Mouse (Mus musculus): ENCODE measurements around the gene 1700034I23Rik. TPM values are rescaled to one million over a fixed set of nuclear protein-coding genes. Genes with fewer than 3 reads are reported as not detected.

Gene 1700034I23Rik
- not detected for polyA plus RNA-seq (2014; fragmentation: Illumina TruSeq; extraction: RNeasy Lipid Tissue Mini Kit (QIAGEN cat#74804))

DNA sequence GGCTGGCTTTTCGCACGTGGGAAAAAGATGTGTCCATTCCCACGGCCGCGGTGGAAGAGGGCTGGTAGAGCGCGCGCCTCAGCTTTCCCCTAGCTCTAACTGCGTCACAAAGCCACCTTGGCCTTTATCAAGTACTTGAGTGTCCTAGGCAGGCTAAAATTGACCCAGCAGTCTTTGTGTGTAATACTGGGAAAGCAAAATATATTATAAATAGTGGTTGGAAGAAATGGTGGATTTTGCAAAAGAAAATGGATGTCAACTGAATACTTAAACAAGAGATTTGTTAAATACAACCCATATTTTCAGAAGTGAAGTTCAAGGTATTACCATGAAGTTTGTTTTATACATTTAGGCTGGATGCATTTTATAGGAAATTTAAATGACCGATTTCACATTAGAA is at the start of gene 1700034I23Rik:
1700034I23Rik (minus strand) TSS at position 101 of the 400 bp plus-strand sequence.

GRCm38 (mm10) chr3:40949170-40949902 is 47.0 kb upstream of the 1700034I23Rik start, which contains the start of gene Larp1b:
TSS of gene Larp1b (plus strand) at chr3:40949828.

Other genes starting within 250 kb of the 1700034I23Rik start
- gene Slc25a31, start 193.7 kb downstream of the 1700034I23Rik start, polyA plus RNA-seq (2014; fragmentation: Illumina TruSeq; extraction: RNeasy Lipid Tissue Mini Kit (QIAGEN cat#74804)), result 4.4 TPM
- gene Hspa4l, start 158.0 kb downstream of the 1700034I23Rik start, polyA plus RNA-seq (2014; fragmentation: Illumina TruSeq; extraction: RNeasy Lipid Tissue Mini Kit (QIAGEN cat#74804)), result 96.7 TPM
- gene Plk4, start 102.5 kb downstream of the 1700034I23Rik start, polyA plus RNA-seq (2014; fragmentation: Illumina TruSeq; extraction: RNeasy Lipid Tissue Mini Kit (QIAGEN cat#74804)), result 67.4 TPM
- gene Mfsd8, start 55.7 kb downstream of the 1700034I23Rik start, polyA plus RNA-seq (2014; fragmentation: Illumina TruSeq; extraction: RNeasy Lipid Tissue Mini Kit (QIAGEN cat#74804)), result 24.9 TPM
- gene Abhd18, start 55.6 kb downstream of the 1700034I23Rik start, polyA plus RNA-seq (2014; fragmentation: Illumina TruSeq; extraction: RNeasy Lipid Tissue Mini Kit (QIAGEN cat#74804)), result 12.5 TPM
- 36.2 TPM for gene Larp1b, start 47.3 kb upstream of the 1700034I23Rik start, polyA plus RNA-seq (2014; fragmentation: Illumina TruSeq; extraction: RNeasy Lipid Tissue Mini Kit (QIAGEN cat#74804))
- gene Pgrmc2, start 180.5 kb upstream of the 1700034I23Rik start, polyA plus RNA-seq (2014; fragmentation: Illumina TruSeq; extraction: RNeasy Lipid Tissue Mini Kit (QIAGEN cat#74804)), result 116 TPM